Mouse (Mus musculus): ENCODE data around the gene Smn1. TPM values are rescaled to one million over a fixed set of nuclear protein-coding genes. Genes with fewer than 3 reads are reported as not detected.
"Not testable (repeated sequence)": the region's sequence is repeated elsewhere in the genome, so short reads cannot be mapped to it uniquely, and the experiment has no call there.

Smn1 gene
- polyA plus RNA-seq, 1 experiment from 2014 or later: 86.8 TPM

DNA sequence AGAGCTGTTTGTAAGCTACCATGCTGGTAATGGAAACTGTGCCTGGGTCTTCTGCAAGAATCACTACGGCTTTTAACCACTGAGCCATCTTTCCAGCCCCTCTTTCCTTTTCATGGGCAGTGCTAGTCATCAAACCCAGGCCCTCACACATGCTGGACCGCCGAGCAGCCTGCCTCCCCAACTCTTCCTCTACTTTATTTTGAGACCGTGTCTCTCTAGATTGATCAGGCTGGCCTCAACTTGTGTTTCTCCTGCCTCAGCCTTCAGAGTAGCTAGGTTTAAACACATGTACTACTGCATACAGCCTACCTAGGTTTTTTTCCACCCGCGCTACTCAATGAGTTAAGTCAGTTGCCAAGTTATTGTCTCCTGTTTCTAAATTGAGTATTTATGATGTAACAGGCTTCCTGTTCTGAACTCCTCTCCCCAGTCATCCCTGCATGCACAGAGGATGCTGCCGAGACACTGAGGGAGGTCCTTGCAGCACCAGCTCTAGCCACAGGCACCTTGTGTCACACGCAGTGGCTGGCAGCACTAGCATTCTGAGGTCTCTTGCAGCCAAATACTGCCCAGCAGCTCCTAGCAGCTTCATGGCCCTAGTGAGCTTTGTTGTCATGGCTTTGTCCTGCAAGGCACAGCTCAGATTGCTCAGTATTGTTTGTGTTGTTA lies 17.1 kb downstream of the Smn1 start:
- ATAC-seq (ENCODE audit: low FRiP score) (no peak), DNase-seq (ENCODE audit: low spot score, missing footprints) (no peak)
- H3K27me3 ChIP-seq (ENCODE audit: control insufficient read depth, insufficient read depth, low read length): no peaks in the 10 kb centered on the region
- no peak overlapping the region for H3K27ac ChIP-seq (ENCODE audit: low read depth, low read length)
- no peak overlapping the region for H3K9ac ChIP-seq (ENCODE audit: low read length)
- no peak overlapping the region for H3K4me3 ChIP-seq (ENCODE audit: low read depth, low read length)
- H3K4me2 ChIP-seq: no peak overlapping the region
- 78% methylated on average over 8 of the region's 8 CpGs for WGBS
- no peaks in the 10 kb centered on the region for H3K9me3 ChIP-seq (ENCODE audit: control insufficient read depth, low read length)
- H3K4me1 ChIP-seq (ENCODE audit: control insufficient read depth, insufficient read depth, low read length): no peaks in the 10 kb centered on the region
- peaks cover 12% of the 10 kb centered on the region for H3K36me3 ChIP-seq (ENCODE audit: control insufficient read depth, insufficient read depth, low read length)

- DNase-seq (ENCODE audit: low spot score, missing footprints) (no peak), ATAC-seq (ENCODE audit: low FRiP score) (no peak)
- Histone ChIP-seq H3K9ac (ENCODE audit: low read length) (no peak overlapping the region), H3K9me3 (ENCODE audit: control insufficient read depth, low read length) (no peaks in the 10 kb centered on the region), H3K4me3 (ENCODE audit: low read depth, low read length) (no peak overlapping the region), H3K27me3 (ENCODE audit: control insufficient read depth, insufficient read depth, low read length) (no peaks in the 10 kb centered on the region), H3K4me1 (ENCODE audit: control insufficient read depth, insufficient read depth, low read length) (no peaks in the 10 kb centered on the region), H3K27ac (ENCODE audit: low read depth, low read length) (no peak overlapping the region), H3K4me2 (no peak overlapping the region), H3K36me3 (ENCODE audit: control insufficient read depth, insufficient read depth, low read length) (no peaks in the 10 kb centered on the region)
- WGBS: 65% methylated on average over 1 of the region's 1 CpGs
These were observed 28.0 kb downstream of the Smn1 start for GRCm38 (mm10) chr13:100152659-100153058.

GRCm38 (mm10) chr13:100156624-100157023 lies 32.0 kb downstream of the Smn1 start:
- no peaks in the 10 kb centered on the region for H3K27me3 ChIP-seq (ENCODE audit: control insufficient read depth, insufficient read depth, low read length)
- H3K9me3 ChIP-seq (ENCODE audit: control insufficient read depth, low read length): no peaks in the 10 kb centered on the region
- no peak overlapping the region for H3K4me2 ChIP-seq
- no peaks in the 10 kb centered on the region for H3K36me3 ChIP-seq (ENCODE audit: control insufficient read depth, insufficient read depth, low read length)
- no peak overlapping the region for H3K9ac ChIP-seq (ENCODE audit: low read length)
- DNase-seq (ENCODE audit: low spot score, missing footprints) (no peak), ATAC-seq (ENCODE audit: low FRiP score) (no peak)
- no peaks in the 10 kb centered on the region for H3K4me1 ChIP-seq (ENCODE audit: control insufficient read depth, insufficient read depth, low read length)
- WGBS: 96% methylated on average over 3 of the region's 3 CpGs
- no peak overlapping the region for H3K4me3 ChIP-seq (ENCODE audit: low read depth, low read length)
- H3K27ac ChIP-seq (ENCODE audit: low read depth, low read length): no peak overlapping the region

DNA sequence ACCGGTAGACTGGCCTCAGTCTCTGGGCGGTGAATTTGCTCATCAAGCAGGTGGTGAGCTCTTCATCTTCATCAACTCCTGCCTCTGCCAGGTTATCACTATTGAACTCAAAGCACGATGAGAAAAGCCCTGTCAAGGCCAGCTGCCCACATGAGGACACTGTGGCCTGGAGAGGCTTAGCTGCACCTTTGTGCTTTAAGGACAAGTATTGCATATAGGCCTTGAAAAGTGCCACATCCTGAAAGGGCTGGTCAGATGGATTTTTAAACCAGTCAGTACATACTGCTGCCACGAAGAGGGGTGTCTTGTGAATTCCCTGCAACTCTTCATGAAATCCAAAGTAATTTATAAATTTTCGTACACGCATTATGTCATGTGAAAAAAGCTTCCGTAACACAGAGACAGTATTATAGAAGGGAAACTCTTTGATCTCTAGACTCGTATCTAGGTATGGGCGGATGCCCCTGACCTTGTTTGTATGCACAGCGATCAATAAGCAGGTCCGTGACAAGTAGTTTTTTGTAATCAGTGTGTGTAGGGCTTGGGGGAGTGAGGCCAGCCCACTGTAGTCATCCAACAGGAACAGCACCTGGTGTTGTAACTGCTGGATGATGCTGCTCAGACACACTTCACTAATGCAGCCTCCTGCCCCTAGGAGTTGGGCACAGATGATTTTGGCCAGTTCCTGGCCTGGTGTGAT lies 36.7 kb downstream of the Smn1 start:
- H3K4me1 ChIP-seq (ENCODE audit: control insufficient read depth, insufficient read depth, low read length); H3K27ac ChIP-seq (ENCODE audit: low read depth, low read length); H3K9ac ChIP-seq (ENCODE audit: low read length); H3K4me3 ChIP-seq (ENCODE audit: low read depth, low read length); H3K27me3 ChIP-seq (ENCODE audit: control insufficient read depth, insufficient read depth, low read length); H3K4me2 ChIP-seq; H3K36me3 ChIP-seq (ENCODE audit: control insufficient read depth, insufficient read depth, low read length); ATAC-seq (ENCODE audit: low FRiP score); DNase-seq (ENCODE audit: low spot score, missing footprints); H3K9me3 ChIP-seq (ENCODE audit: control insufficient read depth, low read length): not testable (repeated sequence)
- WGBS: 89% methylated on average over 11 of the region's 11 CpGs

GRCm38 (mm10) chr13:100162467-100162866 lies 37.8 kb downstream of the Smn1 start:
- H3K27me3 ChIP-seq (ENCODE audit: control insufficient read depth, insufficient read depth, low read length); H3K4me1 ChIP-seq (ENCODE audit: control insufficient read depth, insufficient read depth, low read length); H3K9ac ChIP-seq (ENCODE audit: low read length); DNase-seq (ENCODE audit: low spot score, missing footprints); H3K27ac ChIP-seq (ENCODE audit: low read depth, low read length); ATAC-seq (ENCODE audit: low FRiP score); H3K4me3 ChIP-seq (ENCODE audit: low read depth, low read length); H3K9me3 ChIP-seq (ENCODE audit: control insufficient read depth, low read length); H3K4me2 ChIP-seq; H3K36me3 ChIP-seq (ENCODE audit: control insufficient read depth, insufficient read depth, low read length): not testable (repeated sequence)

- H3K36me3 ChIP-seq (ENCODE audit: control insufficient read depth, insufficient read depth, low read length); DNase-seq (ENCODE audit: low spot score, missing footprints); H3K9ac ChIP-seq (ENCODE audit: low read length); H3K27ac ChIP-seq (ENCODE audit: low read depth, low read length); H3K9me3 ChIP-seq (ENCODE audit: control insufficient read depth, low read length); H3K27me3 ChIP-seq (ENCODE audit: control insufficient read depth, insufficient read depth, low read length); H3K4me2 ChIP-seq; H3K4me3 ChIP-seq (ENCODE audit: low read depth, low read length); ATAC-seq (ENCODE audit: low FRiP score); H3K4me1 ChIP-seq (ENCODE audit: control insufficient read depth, insufficient read depth, low read length): not testable (repeated sequence)
- WGBS: 81% methylated on average over 2 of the region's 2 CpGs
These were observed 41.7 kb downstream of the Smn1 start for GRCm38 (mm10) chr13:100166378-100166777.

DNA sequence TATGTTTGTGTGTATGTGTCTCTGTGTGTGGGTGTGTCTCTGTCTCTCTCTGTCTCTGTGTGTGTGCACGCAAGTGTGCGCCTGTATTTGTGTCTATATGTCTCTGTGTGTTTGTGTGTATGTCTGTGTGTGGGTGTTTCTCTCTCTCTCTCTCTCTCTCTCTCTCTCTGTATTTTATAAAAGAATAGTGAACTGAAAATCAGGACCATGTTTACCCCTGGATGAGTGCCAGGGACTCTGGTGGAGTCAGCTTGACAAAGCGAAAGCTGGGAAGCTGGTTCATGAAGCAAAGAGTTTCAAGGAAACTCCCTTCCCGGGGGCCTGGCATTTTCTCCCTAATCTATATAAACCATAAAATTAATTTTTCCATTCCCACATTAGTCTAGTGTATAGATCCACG lies 49.7 kb downstream of the Smn1 start:
- 84% methylated on average over 3 of the region's 5 CpGs for WGBS
- H3K4me3 ChIP-seq (ENCODE audit: low read depth, low read length); H3K4me2 ChIP-seq; H3K9ac ChIP-seq (ENCODE audit: low read length); DNase-seq (ENCODE audit: low spot score, missing footprints); H3K36me3 ChIP-seq (ENCODE audit: control insufficient read depth, insufficient read depth, low read length); H3K27me3 ChIP-seq (ENCODE audit: control insufficient read depth, insufficient read depth, low read length); ATAC-seq (ENCODE audit: low FRiP score); H3K9me3 ChIP-seq (ENCODE audit: control insufficient read depth, low read length); H3K27ac ChIP-seq (ENCODE audit: low read depth, low read length); H3K4me1 ChIP-seq (ENCODE audit: control insufficient read depth, insufficient read depth, low read length): not testable (repeated sequence)

DNA sequence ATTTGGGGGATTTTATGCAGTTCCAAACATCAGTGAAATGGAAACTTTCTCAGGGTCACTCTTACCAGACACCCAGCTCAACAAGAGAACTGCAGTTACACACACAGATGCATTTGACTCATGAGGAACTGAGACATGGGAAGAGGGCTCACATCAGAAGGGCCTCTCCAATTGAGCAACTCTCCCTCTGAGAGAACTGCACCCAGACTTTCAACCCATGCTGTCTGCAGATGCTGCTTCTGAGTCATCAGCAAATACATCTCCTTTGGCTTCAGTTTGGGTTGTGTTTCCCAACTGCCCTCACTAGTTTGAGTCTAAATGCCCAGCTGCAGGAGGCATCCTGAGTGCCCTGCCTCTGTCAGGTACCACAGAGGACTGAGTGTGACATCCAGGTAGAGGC lies 58.5 kb downstream of the Smn1 start:
- H3K4me3 ChIP-seq (ENCODE audit: low read depth, low read length); H3K36me3 ChIP-seq (ENCODE audit: control insufficient read depth, insufficient read depth, low read length); H3K9me3 ChIP-seq (ENCODE audit: control insufficient read depth, low read length); H3K27me3 ChIP-seq (ENCODE audit: control insufficient read depth, insufficient read depth, low read length); DNase-seq (ENCODE audit: low spot score, missing footprints); H3K4me2 ChIP-seq; H3K4me1 ChIP-seq (ENCODE audit: control insufficient read depth, insufficient read depth, low read length); ATAC-seq (ENCODE audit: low FRiP score); H3K9ac ChIP-seq (ENCODE audit: low read length); H3K27ac ChIP-seq (ENCODE audit: low read depth, low read length): not testable (repeated sequence)

Measured in midbrain, embryonic 11.5 days (tissue).